Mouse (Mus musculus) E14TG2a.4 (cell line): ENCODE measurements around the gene Twsg1.

Experiments used
- CTCF ChIP-seq: conservative IDR thresholded peaks from 2 replicates; pipeline ENCODE4 v1.5.1; 2014; ENCODE audit warnings: low read length
- NANOG ChIP-seq: IDR thresholded peaks from 2 replicates; pipeline ENCODE4 v1.6.1; 2014; ENCODE audit warnings: borderline replicate concordance, low read length, mixed read lengths
- POU5F1 ChIP-seq: IDR thresholded peaks from 2 replicates; pipeline ENCODE4 v1.6.1; 2014; ENCODE audit warnings: low read length, borderline replicate concordance

GRCm38 (mm10) chr17:65945420-65945819 lies 5.6 kb downstream of the Twsg1 start:
- TF ChIP-seq CTCF = no peak
- TF ChIP-seq POU5F1 = no peak
- no peak for TF ChIP-seq NANOG
